Mouse (Mus musculus) bone marrow macrophage, adult 2 months (primary cell): ENCODE measurements around the gene Pbp2.

Experiments used
- CTCF ChIP-seq: IDR thresholded peaks from 2 replicates; pipeline ENCODE4 v1.5.1; 2012; ENCODE audit warnings: low read depth, mild to moderate bottlenecking, low read length, moderate library complexity
- POLR2A ChIP-seq: IDR thresholded peaks from 2 replicates; pipeline ENCODE4 v1.6.1; 2012; ENCODE audit warnings: mild to moderate bottlenecking, low read depth, low read length, borderline replicate concordance

DNA sequence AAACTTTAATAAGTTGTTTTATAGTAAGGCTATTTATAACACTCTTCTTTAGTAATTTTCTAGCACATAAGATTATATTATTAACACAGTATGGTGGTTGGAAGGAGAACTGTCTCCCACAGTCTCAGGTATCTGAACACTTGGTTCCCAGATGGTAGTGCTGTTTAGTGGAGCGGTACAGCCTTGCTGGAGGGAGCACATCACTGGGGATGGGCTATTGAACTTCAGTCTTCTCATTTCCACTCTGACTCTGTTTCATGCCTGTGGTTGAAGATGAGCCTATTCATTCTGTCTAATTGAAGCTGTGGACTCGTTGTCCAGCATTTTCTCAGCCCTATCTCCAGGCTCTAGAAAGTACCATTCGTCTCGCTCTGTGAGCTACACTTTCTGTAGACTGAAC is 44.7 kb upstream of the Pbp2 start:
- TF ChIP-seq POLR2A (no peak), CTCF (no peak)
